Mouse (Mus musculus) stomach, embryonic 14.5 days (tissue): Measurements from ENCODE around the gene Ascl1. TPM values are rescaled to one million over a fixed set of nuclear protein-coding genes. Genes with fewer than 3 reads are reported as not detected.

Source experiments
- ATAC-seq: fragments of 200-750 bp; cut with Nextera tagmentation; 2 replicates; pipeline ENCODE4 v1.8.0; 2017; ENCODE audit warnings: low read depth, moderate TSS enrichment; ENCODE audit not compliant: insufficient number of reproducible peaks, insufficient read depth, low FRiP score
- H3K27ac ChIP-seq: fragments of 300-500 bp; sonication (generic); 2 replicates; pipeline ENCODE4 v1.5.1; 2014; ENCODE audit warnings: mild to moderate bottlenecking, low read length, moderate library complexity, mixed read lengths
- H3K27me3 ChIP-seq: fragments of 300-500 bp; sonication (generic); 2 replicates; pipeline ENCODE4 v1.6.1; 2014; ENCODE audit warnings: low read length, control low read depth, mixed read lengths; ENCODE audit not compliant: control insufficient read depth, insufficient read depth
- H3K36me3 ChIP-seq: fragments of 300-500 bp; sonication (generic); 2 replicates; pipeline ENCODE4 v1.6.1; 2014; ENCODE audit warnings: mild to moderate bottlenecking, control low read depth, low read length, moderate library complexity, mixed read lengths; ENCODE audit not compliant: control insufficient read depth, insufficient read depth
- H3K4me1 ChIP-seq: fragments of 300-500 bp; sonication (generic); 2 replicates; pipeline ENCODE4 v1.6.1; 2014; ENCODE audit warnings: low read length, control low read depth, mixed read lengths; ENCODE audit not compliant: control insufficient read depth, insufficient read depth
- H3K4me2 ChIP-seq: fragments of 300-500 bp; sonication (generic); replicated peaks from 2 replicates; pipeline ENCODE4 v1.6.1; 2014; ENCODE audit warnings: low read depth, low read length, control low read depth
- H3K4me3 ChIP-seq: fragments of 300-500 bp; sonication (generic); 2 replicates; pipeline ENCODE4 v1.5.1; 2014; ENCODE audit warnings: low read depth, low read length, control low read depth
- H3K9ac ChIP-seq: fragments of 300-500 bp; sonication (generic); replicated peaks from 2 replicates; pipeline ENCODE4 v1.6.1; 2014; ENCODE audit warnings: low read depth, mild to moderate bottlenecking, control low read depth, low read length, moderate library complexity, mixed read lengths
- H3K9me3 ChIP-seq: fragments of 300-500 bp; sonication (generic); 2 replicates; pipeline ENCODE4 v1.6.1; 2016; ENCODE audit warnings: low read depth, low read length, control low read depth; ENCODE audit not compliant: control insufficient read depth
- WGBS: fragments of 180-500 bp; shearing (Covaris S2); extraction: QIAGEN DNeasy Blood & Tissue Kit; methylation state at CpG from one replicate; pipeline ENCODE4 v1.1.7; 2014; 5-methylcytosine and 5-hydroxymethylcytosine counted together
- polyA plus RNA-seq: library from polyadenylated mRNA; unstranded; fragments of >200 nt; fragmentation: Nextera tagmentation; extraction: Ambion mirVana; gene quantifications from 2 replicates; pipeline ENCODE4 v1.2.1, GENCODE M21; 2014

Gene Ascl1
- polyA plus RNA-seq, 1 experiment from 2014 or later = 15.6 TPM

DNA sequence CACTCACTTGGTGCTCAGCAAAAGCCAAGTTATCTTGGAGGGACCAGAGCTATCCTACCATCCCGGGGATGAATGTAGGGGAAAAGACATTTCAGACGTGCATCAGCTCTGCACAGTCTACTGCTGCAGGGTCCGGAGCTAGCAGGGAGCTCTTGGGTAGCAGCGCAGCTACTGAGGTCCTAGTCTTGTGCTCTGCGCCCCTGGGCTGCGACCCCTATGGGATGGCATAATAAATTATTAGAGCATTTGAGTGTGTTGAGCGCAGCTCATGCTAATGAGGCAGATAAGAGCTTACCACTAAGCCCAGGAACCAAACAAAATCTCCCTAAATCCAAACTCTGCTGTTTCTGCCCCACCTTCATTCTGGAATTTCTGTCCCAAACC lies 8.2 kb upstream of the Ascl1 start:
- ATAC-seq = no peak
- WGBS = 10% methylated on average over 7 of the region's 7 CpGs
- peaks cover 4% of the 10 kb centered on the region for H3K9me3 ChIP-seq
- H3K36me3 ChIP-seq = no peaks in the 10 kb centered on the region
- no peak overlapping the region for H3K4me3 ChIP-seq
- no peak overlapping the region for H3K4me2 ChIP-seq
- peaks cover 48% of the 10 kb centered on the region for H3K27me3 ChIP-seq
- no peak overlapping the region for H3K9ac ChIP-seq
- no peaks in the 10 kb centered on the region for H3K4me1 ChIP-seq
- H3K27ac ChIP-seq = no peak overlapping the region

DNA sequence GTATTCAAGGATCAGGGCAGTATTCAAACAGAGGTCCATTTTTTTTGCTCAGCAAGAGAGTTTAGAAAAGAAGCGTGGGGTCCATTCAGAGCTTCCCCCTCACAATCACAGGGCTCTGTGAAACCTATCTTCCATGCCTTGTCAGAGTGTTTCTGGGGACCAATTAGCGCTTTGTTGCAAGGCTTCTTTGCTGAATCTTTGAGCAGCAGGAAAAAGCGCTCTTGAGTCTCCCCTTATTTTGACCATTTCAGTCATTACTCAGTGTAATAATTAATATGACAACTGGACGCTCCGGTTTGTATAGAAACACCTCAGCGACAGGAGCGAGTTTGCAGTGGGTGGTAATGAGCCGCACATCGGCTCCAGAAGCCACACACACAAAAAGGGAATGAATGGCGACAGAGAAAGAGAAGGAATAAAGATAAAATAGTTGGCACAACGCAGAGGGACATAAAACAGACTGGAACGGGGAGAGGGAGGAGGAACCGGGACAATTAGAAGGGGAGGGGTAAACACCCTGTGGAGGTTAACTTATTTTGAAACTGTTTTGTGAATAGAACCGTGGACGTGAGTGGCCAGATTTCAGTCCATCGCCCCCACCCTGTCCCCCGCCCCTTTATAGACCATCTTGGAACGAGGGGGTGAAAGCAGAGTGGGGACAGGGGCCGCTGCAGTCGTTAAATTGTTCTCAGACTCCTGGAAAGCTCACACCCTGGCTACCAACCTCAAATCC lies 7.6 kb upstream of the Ascl1 start:
- WGBS = 22% methylated on average over 20 of the region's 20 CpGs
- H3K4me2 ChIP-seq = 0 out of 2 replicates have a peak overlapping the region, but pooled peaks have one; percentile 12
- H3K9ac ChIP-seq = no peak overlapping the region
- no peaks in the 10 kb centered on the region for H3K36me3 ChIP-seq
- no peak overlapping the region for H3K4me3 ChIP-seq
- peaks cover 6% of the 10 kb centered on the region for H3K9me3 ChIP-seq
- no peaks in the 10 kb centered on the region for H3K4me1 ChIP-seq
- no peak overlapping the region for H3K27ac ChIP-seq
- peaks cover 51% of the 10 kb centered on the region for H3K27me3 ChIP-seq
- no peak for ATAC-seq

DNA sequence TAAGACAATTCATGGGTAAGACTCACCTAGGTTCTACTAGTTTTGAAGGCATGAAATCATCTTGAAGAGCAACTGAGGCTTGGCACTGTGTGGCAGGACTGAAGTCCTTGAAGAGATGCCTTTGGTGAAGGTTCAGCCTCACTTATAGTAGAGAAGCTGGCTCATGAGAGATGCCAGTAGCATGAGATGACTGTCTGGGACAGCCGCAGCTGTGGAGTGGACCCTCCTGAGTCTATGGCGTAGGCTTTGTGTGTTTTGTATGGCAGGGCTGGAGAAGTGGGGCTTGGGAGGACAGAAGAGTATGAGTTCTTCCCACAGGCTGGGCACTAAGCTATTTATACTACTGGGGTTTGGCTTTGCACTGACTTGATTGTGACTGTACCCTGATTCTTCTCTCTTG lies 3.6 kb upstream of the Ascl1 start:
- Histone ChIP-seq H3K9ac (no peak overlapping the region), H3K27ac (no peak overlapping the region), H3K27me3 (peaks cover 66% of the 10 kb centered on the region), H3K36me3 (no peaks in the 10 kb centered on the region), H3K9me3 (peaks cover 9% of the 10 kb centered on the region), H3K4me1 (0 out of 2 replicates have a peak, but pooled peaks cover 5% of the 10 kb centered on the region), H3K4me2 (no peak overlapping the region), H3K4me3 (no peak overlapping the region)
- 84% methylated on average over 2 of the region's 2 CpGs for WGBS
- no peak for ATAC-seq

DNA sequence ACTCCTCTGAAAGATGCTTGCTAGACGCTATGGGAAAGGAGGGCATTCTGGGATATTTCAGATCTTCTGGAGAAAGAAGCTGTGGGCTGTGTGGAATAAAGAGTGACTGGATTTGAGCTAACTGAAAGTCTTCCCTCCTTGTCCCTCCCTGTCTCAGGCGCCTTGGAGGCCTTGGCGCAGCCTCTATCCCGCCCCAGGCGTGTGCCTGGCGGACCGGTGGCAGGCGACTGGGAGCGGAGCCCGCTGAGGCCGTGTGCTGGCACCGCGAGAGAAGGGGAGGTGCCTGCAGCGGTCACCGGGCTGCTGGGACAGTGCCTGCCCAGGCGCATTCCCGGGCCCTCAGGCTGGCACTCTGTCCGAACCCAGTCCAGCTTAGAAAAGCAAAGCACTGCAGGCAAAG lies 1.1 kb upstream of the Ascl1 start:
- H3K4me1 ChIP-seq = 0 out of 2 replicates have a peak, but pooled peaks cover 5% of the 10 kb centered on the region
- H3K9ac ChIP-seq = no peak overlapping the region
- 0 out of 2 replicates have a peak overlapping the region, but pooled peaks have one; percentile 16 for H3K4me2 ChIP-seq
- 0 out of 2 replicates have a peak overlapping the region, but pooled peaks have one; percentile 50 for H3K4me3 ChIP-seq
- no peak for ATAC-seq
- no peaks in the 10 kb centered on the region for H3K36me3 ChIP-seq
- H3K27ac ChIP-seq = no peak overlapping the region
- 1% methylated on average over 18 of the region's 18 CpGs for WGBS
- peaks cover 9% of the 10 kb centered on the region for H3K9me3 ChIP-seq
- peaks cover 61% of the 10 kb centered on the region for H3K27me3 ChIP-seq

DNA sequence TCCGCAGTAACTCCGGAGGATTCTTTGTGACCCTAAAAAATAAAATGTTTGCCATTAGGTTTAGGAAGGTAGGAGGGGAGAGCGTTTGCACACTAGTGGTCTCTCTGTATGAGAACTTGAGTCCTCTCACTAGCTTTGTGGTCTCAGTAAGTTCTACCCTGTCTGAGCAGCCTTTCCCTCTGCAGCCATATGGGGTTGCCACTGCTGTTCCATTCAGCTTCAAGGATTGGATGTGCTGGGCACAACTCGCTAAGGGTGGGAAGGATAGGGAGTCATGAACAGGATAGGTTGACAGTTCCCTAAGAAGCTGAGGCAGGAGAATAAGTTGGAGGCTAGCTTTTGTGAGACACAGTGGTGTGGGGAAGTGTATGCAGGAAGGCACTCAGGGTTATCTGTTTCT lies 716 bp upstream of the Ascl1 start:
- ATAC-seq = no peak
- Histone ChIP-seq H3K4me1 (0 out of 2 replicates have a peak, but pooled peaks cover 5% of the 10 kb centered on the region), H3K36me3 (no peaks in the 10 kb centered on the region), H3K27ac (no peak overlapping the region), H3K9ac (no peak overlapping the region), H3K4me3 (peak overlapping the region; percentile 50), H3K9me3 (peaks cover 9% of the 10 kb centered on the region), H3K27me3 (peaks cover 65% of the 10 kb centered on the region), H3K4me2 (peak overlapping the region; percentile 93)
- WGBS = 0% methylated on average over 4 of the region's 4 CpGs

DNA sequence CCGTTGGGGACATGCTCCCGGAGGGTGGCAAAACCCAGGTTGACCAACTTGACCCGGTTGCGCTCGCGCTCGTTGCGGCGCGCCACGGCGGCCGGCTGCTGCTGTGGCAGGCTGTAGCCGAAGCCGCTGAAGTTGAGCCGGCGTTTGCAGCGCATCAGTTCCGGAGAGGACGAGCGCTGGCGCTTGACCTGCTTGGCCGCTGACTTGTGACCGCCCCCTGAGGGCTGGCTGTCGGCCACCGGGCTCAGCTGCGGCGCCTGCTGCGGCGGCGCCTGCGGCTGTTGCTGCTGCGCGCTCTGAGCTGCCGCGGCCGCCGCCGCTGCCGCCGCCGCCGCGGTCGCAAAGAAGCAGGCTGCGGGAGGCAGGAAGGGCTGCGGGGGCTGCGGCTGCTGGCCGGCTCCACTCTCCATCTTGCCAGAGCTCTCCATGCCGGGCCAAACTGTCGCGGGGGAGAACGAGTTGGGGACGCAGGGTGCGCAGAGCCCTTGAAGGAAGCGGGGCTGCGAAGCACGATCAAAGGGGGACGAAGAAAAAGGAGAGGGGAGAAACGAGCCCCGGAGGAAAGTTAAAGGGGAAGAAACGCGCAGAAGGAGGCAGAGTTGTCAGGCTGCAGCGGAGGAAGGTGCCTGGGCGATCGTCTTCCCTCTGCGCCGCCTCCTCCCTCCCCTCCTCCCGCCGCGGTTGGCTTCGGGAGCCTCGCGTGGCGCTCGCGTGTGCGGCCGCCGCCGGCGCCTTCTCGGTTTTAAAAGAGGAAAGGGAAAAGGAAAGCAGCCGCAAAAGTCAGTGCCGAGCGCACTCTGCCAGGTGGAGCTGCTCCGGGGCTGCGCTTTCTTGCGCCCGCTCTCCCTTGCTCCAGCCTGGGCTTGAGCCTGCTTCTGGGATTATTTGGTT lies 554 bp downstream of the Ascl1 start:
- peak overlapping the region; percentile 45 for H3K9ac ChIP-seq
- WGBS = 0% methylated on average over 69 of the region's 90 CpGs
- H3K4me3 ChIP-seq = peak overlapping the region; percentile 50
- H3K36me3 ChIP-seq = no peaks in the 10 kb centered on the region
- ATAC-seq = peak; percentile 9; the same call in 1 of the 2 replicates
- H3K27ac ChIP-seq = peak overlapping the region; percentile 58; the same call in 1 of the 2 replicates
- H3K9me3 ChIP-seq = peaks cover 6% of the 10 kb centered on the region
- H3K4me2 ChIP-seq = peak overlapping the region; percentile 93
- H3K27me3 ChIP-seq = peaks cover 68% of the 10 kb centered on the region
- H3K4me1 ChIP-seq = 0 out of 2 replicates have a peak, but pooled peaks cover 5% of the 10 kb centered on the region

DNA sequence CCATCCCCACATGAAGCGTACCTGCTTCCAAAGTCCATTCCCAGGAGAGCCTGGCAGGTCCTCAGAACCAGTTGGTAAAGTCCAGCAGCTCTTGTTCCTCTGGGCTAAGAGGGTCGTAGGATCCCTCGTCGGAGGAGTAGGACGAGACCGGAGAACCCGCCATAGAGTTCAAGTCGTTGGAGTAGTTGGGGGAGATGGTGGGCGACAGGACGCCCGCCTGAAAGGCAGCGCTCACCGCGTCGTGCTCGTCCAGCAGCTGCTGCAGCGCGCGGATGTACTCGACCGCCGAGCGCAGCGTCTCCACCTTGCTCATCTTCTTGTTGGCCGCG lies 1.2 kb downstream of the Ascl1 start:
- WGBS = 1% methylated on average over 26 of the region's 26 CpGs
- no peak for ATAC-seq
- peak overlapping the region; percentile 45 for H3K9ac ChIP-seq
- H3K4me3 ChIP-seq = peak overlapping the region; percentile 50
- no peaks in the 10 kb centered on the region for H3K36me3 ChIP-seq
- peak overlapping the region; percentile 58; the same call in 1 of the 2 replicates for H3K27ac ChIP-seq
- H3K27me3 ChIP-seq = peaks cover 69% of the 10 kb centered on the region
- peak overlapping the region; percentile 93 for H3K4me2 ChIP-seq
- 0 out of 2 replicates have a peak, but pooled peaks cover 5% of the 10 kb centered on the region for H3K4me1 ChIP-seq
- H3K9me3 ChIP-seq = peaks cover 4% of the 10 kb centered on the region; the same call in 1 of the 2 replicates

DNA sequence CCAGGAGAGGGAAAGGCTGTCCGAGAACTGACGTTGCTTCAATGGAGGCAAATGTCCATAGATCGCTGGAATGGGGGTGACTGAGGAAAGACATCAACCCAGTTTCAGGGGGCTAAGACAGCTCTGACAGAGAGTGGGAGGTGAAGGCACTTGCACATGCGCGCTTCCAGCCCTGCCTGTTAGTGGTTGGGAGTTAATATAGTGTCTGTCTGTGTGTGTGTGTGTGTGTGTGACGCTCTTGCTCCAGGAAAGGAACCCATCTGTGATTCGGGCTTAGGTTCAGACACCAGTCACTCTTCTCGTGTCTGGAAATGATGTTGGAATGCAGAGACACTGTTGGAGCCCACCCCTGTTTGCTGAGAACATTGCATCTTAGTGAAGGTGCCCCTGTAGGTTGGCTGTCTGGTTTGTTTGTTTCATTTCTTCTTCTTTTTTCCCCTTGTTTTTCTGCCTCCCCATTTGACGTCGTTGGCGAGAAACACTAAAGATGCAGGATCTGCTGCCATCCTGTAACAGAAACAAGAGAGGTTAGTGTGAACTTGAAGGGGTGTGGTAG lies 1.9 kb downstream of the Ascl1 start:
- no peak overlapping the region; the same call in 1 of the 2 replicates for H3K27ac ChIP-seq
- peaks cover 4% of the 10 kb centered on the region; the same call in 1 of the 2 replicates for H3K9me3 ChIP-seq
- no peak for ATAC-seq
- H3K4me2 ChIP-seq = peak overlapping the region; percentile 93; the same call in 1 of the 2 replicates
- no peak overlapping the region for H3K9ac ChIP-seq
- WGBS = 3% methylated on average over 11 of the region's 11 CpGs
- 0 out of 2 replicates have a peak, but pooled peaks cover 5% of the 10 kb centered on the region for H3K4me1 ChIP-seq
- no peaks in the 10 kb centered on the region for H3K36me3 ChIP-seq
- H3K4me3 ChIP-seq = peak overlapping the region; percentile 50
- peaks cover 73% of the 10 kb centered on the region for H3K27me3 ChIP-seq
